Mouse (Mus musculus) bone marrow, adult 2 months (tissue): ENCODE measurements around the gene Hoxa2.

Experiments
- CTCF ChIP-seq: fragments of 200-500 bp; IDR thresholded peaks from 2 replicates; pipeline ENCODE4 v1.5.1; 2011; ENCODE audit warnings: low read length, control low read depth; ENCODE audit not compliant: control insufficient read depth, insufficient read depth
- POLR2A ChIP-seq: fragments of 200-500 bp; IDR thresholded peaks from 2 replicates; pipeline ENCODE4 v1.6.1; 2011; ENCODE audit warnings: low read depth, mild to moderate bottlenecking, control low read depth, low read length, borderline replicate concordance; ENCODE audit not compliant: control insufficient read depth

DNA sequence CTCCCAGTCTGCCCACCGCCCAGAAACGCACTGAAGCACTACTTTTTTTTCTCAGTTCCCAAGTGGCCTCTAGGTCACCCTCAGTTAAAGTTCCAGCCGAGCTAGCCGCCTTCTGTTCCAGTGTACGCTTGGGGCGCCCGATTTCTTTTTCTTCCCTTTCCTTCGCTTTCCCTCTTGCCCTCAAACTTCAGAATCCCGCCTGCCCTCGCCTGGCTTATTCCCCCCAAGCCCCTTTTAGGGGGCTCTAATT is 38.4 kb upstream of the Hoxa2 start:
- TF ChIP-seq POLR2A = no peak
- TF ChIP-seq CTCF = no peak
